Mouse (Mus musculus): ENCODE measurements around the gene Pcsk4. TPM values are rescaled to one million over a fixed set of nuclear protein-coding genes. Genes with fewer than 3 reads are reported as not detected.

Gene Pcsk4
- total and polyA plus RNA-seq, 2 experiments from 2014 or later, result 3.8 to 11.8 TPM

- Histone ChIP-seq H3K9me3 (ENCODE audit: low read length) (no peaks in the 10 kb centered on the region), H3K27ac (no peak overlapping the region), H3K36me3 (ENCODE audit: insufficient read depth, low read length) (0 out of 2 replicates have a peak, but pooled peaks cover 3% of the 10 kb centered on the region), H3K4me3 (ENCODE audit: low read length) (no peak overlapping the region), H3K27me3 (ENCODE audit: insufficient read depth, low read length) (no peaks in the 10 kb centered on the region), H3K9ac (replicated peaks; ENCODE audit: low read length) (no peak overlapping the region), H3K4me1 (ENCODE audit: insufficient read depth, low read length) (peaks cover 14% of the 10 kb centered on the region; the same call in 1 of the 2 replicates), H3K4me2 (ENCODE audit: low read depth, low read length) (no peak overlapping the region)
- no peak for DNase-seq (ENCODE audit: low spot score)
- no peak for ATAC-seq
- TF ChIP-seq CTCF (IDR thresholded peaks at IDR 0.05; ENCODE audit: low read depth), result no peak
- WGBS, result 76% methylated on average over 6 of the region's 6 CpGs
Observed at GRCm38 (mm10) chr10:80321014-80321669, 8.2 kb downstream of the Pcsk4 start.

DNA sequence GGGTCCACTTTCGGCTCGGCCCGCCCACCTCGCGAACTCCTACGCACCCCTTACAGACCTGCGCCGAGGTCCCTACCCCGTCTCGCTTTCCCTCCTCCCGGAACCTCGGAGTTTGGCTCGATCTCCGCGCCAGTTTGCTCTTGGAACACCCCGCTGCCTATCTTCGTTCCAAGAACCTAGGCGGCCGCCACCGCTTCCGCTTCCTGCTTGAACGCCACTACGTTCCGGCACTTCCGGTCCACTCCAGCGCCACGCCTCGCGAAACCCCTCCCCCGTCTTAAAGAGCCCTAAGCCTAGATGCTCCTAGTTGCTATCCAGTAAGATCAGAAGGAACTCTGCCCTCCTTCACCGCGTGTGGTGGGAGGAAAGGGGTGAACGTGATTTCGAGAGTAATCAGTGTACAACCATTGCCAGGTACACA lies 8.9 kb downstream of the Pcsk4 start, which contains the start of gene 2310011J03Rik:
Gene 2310011J03Rik, minus strand, starts transcription at position 198 of the 421 bp plus-strand sequence.
- no peak for TF ChIP-seq CTCF (IDR thresholded peaks at IDR 0.05; ENCODE audit: low read depth)
- H3K4me1 ChIP-seq (ENCODE audit: insufficient read depth, low read length), result peaks cover 14% of the 10 kb centered on the region; the same call in 1 of the 2 replicates
- WGBS, result 2% methylated on average over 33 of the region's 34 CpGs
- peak within 1 kb of the TSS; percentile 96 for H3K4me2 ChIP-seq (ENCODE audit: low read depth, low read length)
- H3K27me3 ChIP-seq (ENCODE audit: insufficient read depth, low read length), result no peaks in the 10 kb centered on the region
- peak; percentile 95 for DNase-seq (ENCODE audit: low spot score)
- H3K27ac ChIP-seq, result peak within 1 kb of the TSS; percentile 73
- peak; percentile 67 for ATAC-seq
- H3K36me3 ChIP-seq (ENCODE audit: insufficient read depth, low read length), result peaks cover 11% of the 10 kb centered on the region
- H3K9me3 ChIP-seq (ENCODE audit: low read length), result no peaks in the 10 kb centered on the region
- peak within 1 kb of the TSS; percentile 71 for H3K4me3 ChIP-seq (ENCODE audit: low read length)
- H3K9ac ChIP-seq (replicated peaks; ENCODE audit: low read length), result peak within 1 kb of the TSS; percentile 68

GRCm38 (mm10) chr10:80317011-80317410 lies 12.3 kb downstream of the Pcsk4 start:
- Histone ChIP-seq H3K36me3 (ENCODE audit: insufficient read depth, low read length) (peaks cover 34% of the 10 kb centered on the region), H3K27me3 (ENCODE audit: insufficient read depth, low read length) (no peaks in the 10 kb centered on the region), H3K4me3 (ENCODE audit: low read length) (no peak overlapping the region), H3K9me3 (ENCODE audit: low read length) (no peaks in the 10 kb centered on the region), H3K9ac (replicated peaks; ENCODE audit: low read length) (no peak overlapping the region), H3K4me2 (ENCODE audit: low read depth, low read length) (no peak overlapping the region), H3K27ac (peak overlapping the region; percentile 43; the same call in 1 of the 2 replicates), H3K4me1 (ENCODE audit: insufficient read depth, low read length) (no peaks in the 10 kb centered on the region)
- WGBS, result 47% methylated on average over 10 of the region's 10 CpGs
- no peak for ATAC-seq
- DNase-seq (ENCODE audit: low spot score), result no peak
- no peak for TF ChIP-seq CTCF (IDR thresholded peaks at IDR 0.05; ENCODE audit: low read depth)

DNA sequence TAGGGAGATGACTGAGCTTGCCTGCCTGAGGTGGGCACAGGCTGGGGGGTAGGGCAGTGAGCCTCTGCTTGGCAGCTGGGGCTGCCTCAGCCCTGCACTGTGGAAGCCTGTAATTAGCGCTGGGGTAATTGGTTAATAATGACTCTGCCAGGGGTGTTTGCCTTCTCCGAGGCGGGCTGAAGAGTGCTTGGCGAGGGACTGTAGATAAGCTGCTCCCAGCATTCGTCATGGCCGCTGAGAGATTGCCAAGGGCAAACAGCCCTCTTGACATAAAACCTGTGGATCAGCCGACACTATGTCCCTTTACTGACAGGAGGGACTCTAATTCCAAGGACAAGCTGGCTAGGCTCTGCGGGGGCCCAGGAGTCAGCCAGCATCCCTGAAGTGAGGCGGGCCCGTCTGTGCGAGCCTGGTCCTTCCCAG lies 12.9 kb downstream of the Pcsk4 start:
- H3K9me3 ChIP-seq (ENCODE audit: low read length), result no peaks in the 10 kb centered on the region
- no peak for DNase-seq (ENCODE audit: low spot score)
- peak; percentile 4; the same call in 1 of the 2 replicates for ATAC-seq
- no peak overlapping the region for H3K9ac ChIP-seq (replicated peaks; ENCODE audit: low read length)
- H3K4me3 ChIP-seq (ENCODE audit: low read length), result no peak overlapping the region
- H3K27ac ChIP-seq, result peak overlapping the region; percentile 43; the same call in 1 of the 2 replicates
- H3K4me2 ChIP-seq (ENCODE audit: low read depth, low read length), result no peak overlapping the region
- no peaks in the 10 kb centered on the region for H3K27me3 ChIP-seq (ENCODE audit: insufficient read depth, low read length)
- whole genome bisulfite sequencing, result 28% methylated on average over 11 of the region's 11 CpGs
- TF ChIP-seq CTCF (IDR thresholded peaks at IDR 0.05; ENCODE audit: low read depth), result no peak
- peaks cover 40% of the 10 kb centered on the region for H3K36me3 ChIP-seq (ENCODE audit: insufficient read depth, low read length)
- no peaks in the 10 kb centered on the region for H3K4me1 ChIP-seq (ENCODE audit: insufficient read depth, low read length)

GRCm38 (mm10) chr10:80315315-80315714 lies 14.0 kb downstream of the Pcsk4 start:
- no peaks in the 10 kb centered on the region for H3K9me3 ChIP-seq (ENCODE audit: low read length)
- WGBS, result 51% methylated on average over 27 of the region's 27 CpGs
- H3K36me3 ChIP-seq (ENCODE audit: insufficient read depth, low read length), result peaks cover 48% of the 10 kb centered on the region
- TF ChIP-seq CTCF (IDR thresholded peaks at IDR 0.05; ENCODE audit: low read depth), result no peak
- H3K4me1 ChIP-seq (ENCODE audit: insufficient read depth, low read length), result no peaks in the 10 kb centered on the region
- no peak overlapping the region for H3K4me2 ChIP-seq (ENCODE audit: low read depth, low read length)
- ATAC-seq (no peak), DNase-seq (ENCODE audit: low spot score) (no peak)
- H3K4me3 ChIP-seq (ENCODE audit: low read length), result no peak overlapping the region
- H3K27me3 ChIP-seq (ENCODE audit: insufficient read depth, low read length), result no peaks in the 10 kb centered on the region
- no peak overlapping the region for H3K9ac ChIP-seq (replicated peaks; ENCODE audit: low read length)
- H3K27ac ChIP-seq, result no peak overlapping the region

- 55% methylated on average over 16 of the region's 16 CpGs for WGBS
- no peak for TF ChIP-seq CTCF (IDR thresholded peaks at IDR 0.05; ENCODE audit: low read depth)
- H3K27ac ChIP-seq, result no peak overlapping the region
- ATAC-seq (no peak), DNase-seq (ENCODE audit: low spot score) (no peak)
- H3K9me3 ChIP-seq (ENCODE audit: low read length), result no peaks in the 10 kb centered on the region
- H3K36me3 ChIP-seq (ENCODE audit: insufficient read depth, low read length), result peaks cover 48% of the 10 kb centered on the region
- no peak overlapping the region for H3K4me3 ChIP-seq (ENCODE audit: low read length)
- no peak overlapping the region for H3K4me2 ChIP-seq (ENCODE audit: low read depth, low read length)
- H3K9ac ChIP-seq (replicated peaks; ENCODE audit: low read length), result 0 out of 2 replicates have a peak overlapping the region, but pooled peaks have one; percentile 9
- H3K4me1 ChIP-seq (ENCODE audit: insufficient read depth, low read length), result no peaks in the 10 kb centered on the region
- H3K27me3 ChIP-seq (ENCODE audit: insufficient read depth, low read length), result no peaks in the 10 kb centered on the region
Observed at GRCm38 (mm10) chr10:80314494-80315001, 14.8 kb downstream of the Pcsk4 start.
